Mouse (Mus musculus) forelimb bud, embryonic 11.5 days (tissue): Measurements from ENCODE around the gene Urb2.

Experiments used
- DNase-seq: peaks from one replicate; pipeline ENCODE4 v3.0.0-alpha.2; 2012; ENCODE audit warnings: low read depth, low spot score

Urb2 gene

GRCm38 (mm10) chr8:124077377-124077776 is 56.1 kb downstream of the Urb2 start:
- DNase-seq = no peak

- DNase-seq = no peak
These were observed 56.7 kb downstream of the Urb2 start for GRCm38 (mm10) chr8:124077998-124078397.

GRCm38 (mm10) chr8:124078969-124079368 is 57.7 kb downstream of the Urb2 start:
- no peak for DNase-seq

- DNase-seq = no peak
These were observed 59.4 kb downstream of the Urb2 start for GRCm38 (mm10) chr8:124080467-124081326.

- DNase-seq = no peak
These were observed 61.3 kb downstream of the Urb2 start for GRCm38 (mm10) chr8:124082616-124083015.

GRCm38 (mm10) chr8:124083611-124084010 is 62.3 kb downstream of the Urb2 start:
- no peak for DNase-seq

- DNase-seq = no peak
These were observed 64.4 kb downstream of the Urb2 start for GRCm38 (mm10) chr8:124085668-124086067.

GRCm38 (mm10) chr8:124088092-124088613 is 66.8 kb downstream of the Urb2 start:
- DNase-seq = no peak

- no peak for DNase-seq
These were observed 67.7 kb downstream of the Urb2 start for GRCm38 (mm10) chr8:124089016-124089415.

- DNase-seq = no peak
These were observed 69.2 kb downstream of the Urb2 start for GRCm38 (mm10) chr8:124090473-124090872.
